Mouse (Mus musculus) liver, embryonic 14.5 days (tissue): ENCODE results near the gene Tmem86b.

ENCODE experiments used
- CTCF ChIP-seq: IDR thresholded peaks from 2 replicates; pipeline ENCODE4 v1.5.1; 2016; ENCODE audit warnings: antibody characterized with exemption, low read depth, control low read depth
- EP300 ChIP-seq: IDR thresholded peaks from 2 replicates; pipeline ENCODE4 v1.6.1; 2016; ENCODE audit warnings: antibody characterized with exemption, low read depth

GRCm38 (mm10) chr7:4657521-4658127 is 26.4 kb upstream of the Tmem86b start:
- no peak for TF ChIP-seq CTCF
- TF ChIP-seq EP300: no peak
